Mouse (Mus musculus) cerebellum, adult 9-10 months (tissue): ENCODE measurements around the gene Ubfd1.
"Not testable (repeated sequence)": the region's sequence is repeated elsewhere in the genome, so short reads cannot be mapped to it uniquely, and the experiment has no call there.

ENCODE experiments used
- DNase-seq: peaks from one replicate; pipeline ENCODE4 v3.0.0; 2022

The Ubfd1 gene

DNA sequence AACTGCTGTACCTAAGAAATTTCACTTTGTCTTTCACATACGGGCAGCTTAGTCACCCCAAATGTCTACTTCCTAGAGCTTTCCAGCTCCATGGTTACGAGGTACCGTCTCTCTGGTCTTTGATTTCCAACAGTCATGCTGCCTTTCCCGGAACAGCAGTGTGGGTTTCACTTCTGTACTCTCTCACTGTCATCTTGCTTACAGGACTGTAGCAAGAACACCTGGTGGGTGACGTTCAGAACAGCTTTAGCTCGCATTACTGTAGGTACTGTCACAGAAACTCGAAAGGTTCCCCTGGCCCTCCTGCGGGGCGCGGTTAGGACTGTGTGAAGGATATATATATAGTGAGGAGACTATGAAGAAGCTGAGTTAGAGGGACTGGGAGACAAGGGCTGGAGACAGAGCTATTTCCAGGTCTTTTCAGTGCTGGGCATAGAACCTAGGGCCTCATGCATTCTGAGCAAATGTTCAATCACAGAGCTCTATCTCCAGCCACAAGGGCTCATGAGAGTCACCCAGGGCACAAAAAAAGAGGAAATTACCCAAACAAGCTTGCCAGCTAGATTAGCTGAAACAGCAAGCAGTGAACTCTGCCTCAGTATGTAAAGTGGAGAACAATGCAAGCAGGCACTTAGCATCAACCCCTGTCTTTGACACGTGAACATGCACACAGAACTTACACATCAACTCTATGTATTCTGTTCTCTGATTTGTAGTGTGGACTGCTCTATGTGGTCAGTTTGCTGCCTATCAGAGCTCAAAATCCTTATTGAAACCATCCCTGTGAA lies 20.4 kb downstream of the Ubfd1 start:
- DNase-seq, result no peak

DNA sequence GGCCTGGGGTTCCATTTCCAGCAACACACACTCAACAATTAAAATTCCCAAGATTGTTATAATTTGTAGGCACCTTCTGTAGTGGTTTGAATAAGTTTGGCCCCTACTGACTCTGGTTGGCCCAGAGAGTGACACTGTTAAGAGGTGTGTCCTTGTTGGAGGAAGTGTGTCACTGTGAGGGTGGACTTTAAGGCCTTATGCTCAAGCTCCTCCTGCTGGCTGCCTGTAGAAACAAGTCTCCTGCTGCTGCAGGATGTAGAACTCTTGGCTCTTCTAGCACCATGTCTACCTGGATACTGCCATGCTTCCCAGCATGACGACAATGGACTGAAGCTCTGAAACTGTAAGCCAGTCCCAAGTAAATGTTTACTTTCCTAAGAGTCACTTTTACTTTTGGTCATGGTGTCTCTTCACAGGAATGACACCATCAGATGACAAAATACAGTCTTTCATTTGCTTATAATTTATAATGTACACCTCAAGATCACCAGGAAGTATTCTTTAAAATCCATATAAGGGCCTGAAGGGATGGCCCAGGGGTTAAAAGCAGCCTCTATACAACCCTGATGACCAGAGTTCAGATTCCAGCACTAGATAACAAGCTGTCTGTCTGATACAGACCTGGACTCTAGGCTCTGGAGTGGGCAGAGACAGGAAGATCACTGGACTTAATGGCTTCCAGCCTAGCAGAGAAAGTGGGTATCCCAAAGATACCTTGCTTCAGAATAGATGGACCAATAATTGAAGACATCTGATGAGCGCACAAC lies 27.8 kb downstream of the Ubfd1 start:
- DNase-seq, result no peak

- no peak for DNase-seq
These were observed 31.0 kb downstream of the Ubfd1 start for GRCm38 (mm10) chr7:122098009-122098408.

GRCm38 (mm10) chr7:122099222-122099621 lies 32.2 kb downstream of the Ubfd1 start:
- DNase-seq, result peak; percentile 60

DNA sequence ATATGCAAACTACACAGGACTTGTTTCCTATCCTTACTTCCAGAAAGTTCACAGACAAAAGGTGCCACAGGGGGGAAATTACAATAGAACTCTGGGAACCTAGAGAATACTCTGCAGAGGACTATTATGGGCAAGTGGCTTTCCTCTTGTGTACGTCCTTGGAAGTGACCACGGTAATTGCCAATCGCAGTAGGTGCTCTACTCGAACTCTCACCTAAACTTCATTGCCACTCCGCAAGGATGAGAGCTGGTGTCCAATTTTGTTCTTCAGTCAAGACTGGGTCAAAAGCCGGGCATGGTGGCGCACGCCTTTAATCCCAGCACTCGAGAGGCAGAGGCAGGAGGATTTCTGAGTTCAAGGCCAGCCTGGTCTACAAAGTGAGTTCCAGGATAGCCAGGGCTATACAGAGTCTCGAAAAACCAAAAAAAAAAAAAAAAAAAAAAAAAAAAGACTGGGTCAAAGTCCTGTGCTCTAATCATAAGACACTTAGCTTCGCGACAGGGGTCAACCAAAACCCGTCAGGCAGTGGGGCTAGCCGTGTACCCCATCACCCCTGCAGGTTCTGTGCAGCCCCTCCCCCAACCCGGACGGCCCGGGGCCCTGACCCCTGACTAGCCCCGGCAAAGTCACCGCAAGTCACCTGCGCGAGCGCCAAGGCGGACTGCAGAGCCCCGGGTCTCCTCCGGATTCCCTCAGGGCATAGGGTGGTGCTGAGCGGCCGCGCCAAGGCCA lies 34.2 kb downstream of the Ubfd1 start:
- not testable (repeated sequence) for DNase-seq

GRCm38 (mm10) chr7:122101747-122102244 lies 34.8 kb downstream of the Ubfd1 start, which contains the start of gene Ndufab1:
TSS of gene Ndufab1 (minus strand) at chr7:122101886.
- DNase-seq, result peak; percentile 83

DNA sequence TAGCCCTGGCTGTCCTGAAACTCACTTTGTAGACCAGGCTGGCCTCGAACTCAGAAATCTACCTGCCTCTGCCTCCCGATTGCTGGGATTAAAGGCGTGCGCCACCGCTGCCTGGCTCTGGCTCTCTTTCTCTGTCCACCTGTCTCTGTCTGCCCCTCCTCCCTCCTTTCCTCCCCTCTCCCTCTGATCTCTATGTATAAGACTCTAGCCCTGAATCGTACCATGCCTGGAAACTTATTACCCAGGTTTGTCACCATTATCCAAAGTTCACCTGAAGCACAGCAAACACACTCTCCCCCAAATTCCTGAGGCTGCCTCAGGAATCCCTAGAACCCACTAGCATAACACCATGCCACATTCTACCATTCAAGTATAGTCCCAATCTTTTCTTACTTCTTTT lies 41.2 kb downstream of the Ubfd1 start:
- no peak for DNase-seq

DNA sequence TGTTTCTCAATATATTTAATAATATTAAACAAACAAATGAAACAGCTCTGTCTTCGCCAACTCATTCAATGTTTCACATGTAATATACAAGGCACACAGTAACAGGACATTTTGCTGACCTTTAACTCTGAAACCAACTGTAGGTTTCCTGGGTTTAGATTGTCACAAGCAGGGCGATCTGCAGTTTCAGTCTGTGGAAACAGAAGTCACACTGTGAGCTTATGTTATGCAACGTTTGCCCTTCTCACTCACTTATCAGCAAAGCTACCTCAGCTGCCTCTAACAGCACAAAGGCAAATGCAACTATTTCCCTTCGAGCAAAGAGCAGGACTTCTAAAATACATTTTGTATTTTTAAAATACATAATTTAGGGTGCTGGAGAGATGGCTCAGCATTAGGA lies 56.5 kb downstream of the Ubfd1 start:
- no peak for DNase-seq

GRCm38 (mm10) chr7:122125636-122126035 lies 58.7 kb downstream of the Ubfd1 start:
- DNase-seq, result no peak

DNA sequence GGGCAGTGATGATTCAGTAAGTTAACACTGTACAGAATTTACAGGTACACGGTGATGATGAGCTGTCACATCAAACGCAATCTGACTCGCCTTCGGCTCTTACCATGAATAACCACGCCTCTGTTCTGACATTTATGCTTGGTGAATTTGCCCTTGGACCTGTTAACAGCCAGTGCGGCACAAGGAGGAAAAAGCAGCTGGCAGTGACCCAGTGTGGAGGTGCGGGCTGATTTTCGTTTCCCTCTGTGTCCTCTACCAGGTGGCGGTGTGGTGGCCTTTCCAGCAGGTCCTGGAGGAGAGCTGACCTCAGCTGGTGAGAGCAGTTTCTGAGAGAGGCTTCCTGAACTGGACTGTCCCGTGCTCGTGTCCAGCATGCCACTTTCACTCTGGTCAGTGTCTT lies 60.0 kb downstream of the Ubfd1 start:
- DNase-seq, result no peak
